Comparison of ENCODE assay signal across 8 mouse cellular contexts in genomic region chr2:166996533-166996894, GRCm38 (mm10). TPM values are rescaled to one million over a fixed set of nuclear protein-coding genes. Genes with fewer than 3 reads are reported as not detected.
A peak's percentile ranks its signal among the peaks of the same experiment; 100 is the strongest.
DNase-seq lines count a peak whose midpoint lies in the region; ATAC-seq lines count a peak whose summit lies in the region.

No protein-coding gene starts in this region.

- H3K4me1 ChIP-seq in kidney, embryonic 14.5 days (ENCODE audit: control insufficient read depth, insufficient read depth, low read length) = peaks cover 25% of the 10 kb centered on the region
- peaks cover 13% of the 10 kb centered on the region for H3K4me1 ChIP-seq in brown adipose tissue, adult 24 weeks (ENCODE audit: control insufficient read depth, insufficient read depth, insufficient read length, low read length)
- peaks cover 41% of the 10 kb centered on the region for H3K4me1 ChIP-seq in hindbrain, embryonic 15.5 days (replicated peaks)
- peaks cover 42% of the 10 kb centered on the region for H3K4me1 ChIP-seq in midbrain, embryonic 15.5 days

- peak overlapping the region; percentile 45 for H3K4me2 ChIP-seq in kidney, embryonic 14.5 days (replicated peaks; ENCODE audit: low read depth, low read length)
- H3K4me2 ChIP-seq in hindbrain, embryonic 15.5 days = peak overlapping the region; percentile 68
- H3K4me2 ChIP-seq in midbrain, embryonic 15.5 days = peak overlapping the region; percentile 54

- peak overlapping the region; percentile 60; the same call in 1 of the 2 replicates for H3K27ac ChIP-seq in kidney, embryonic 14.5 days (ENCODE audit: low read depth, low read length)
- peak overlapping the region; percentile 73 for H3K27ac ChIP-seq in brown adipose tissue, adult 24 weeks (replicated peaks; ENCODE audit: low read depth, low read length)
- H3K27ac ChIP-seq in hindbrain, embryonic 15.5 days (replicated peaks) = peak overlapping the region; percentile 98
- peak overlapping the region; percentile 79 for H3K27ac ChIP-seq in midbrain, embryonic 15.5 days

- DNase-seq in kidney, postnatal 36 days = no peak
- DNase-seq in ovary, adult 18-20 months (ENCODE audit: low spot score) = no peak
- DNase-seq in urinary bladder, postnatal 4 days (ENCODE audit: low spot score in 2 of 2) = no peak
- no peak for DNase-seq in spleen, postnatal 36 days (ENCODE audit: low spot score in 2 of 2)

- peak; percentile 9; the same call in 1 of the 2 replicates for ATAC-seq in kidney, embryonic 14.5 days (ENCODE audit: low FRiP score, low TSS enrichment)
- ATAC-seq in hindbrain, embryonic 15.5 days (ENCODE audit: low FRiP score, low read depth) = peak; percentile 13
- ATAC-seq in midbrain, embryonic 15.5 days (replicated peaks) = peak; percentile 39

- WGBS in kidney, embryonic 14.5 days = 39% methylated on average over 8 of the region's 8 CpGs
- 41% methylated on average over 8 of the region's 8 CpGs for WGBS in hindbrain, embryonic 15.5 days
- WGBS in midbrain, embryonic 15.5 days = 39% methylated on average over 8 of the region's 8 CpGs

- peak overlapping the region; percentile 97 for H3K4me3 ChIP-seq in kidney, embryonic 14.5 days (ENCODE audit: low read length)
- H3K4me3 ChIP-seq in brown adipose tissue, adult 24 weeks (ENCODE audit: insufficient read depth, low read depth, low read length) = peak overlapping the region; percentile 53
- peak overlapping the region; percentile 91 for H3K4me3 ChIP-seq in hindbrain, embryonic 15.5 days
- peak overlapping the region; percentile 87 for H3K4me3 ChIP-seq in midbrain, embryonic 15.5 days

- H3K9ac ChIP-seq in kidney, embryonic 14.5 days (ENCODE audit: low read depth, low read length) = peak overlapping the region; percentile 58
- H3K9ac ChIP-seq in hindbrain, embryonic 15.5 days = peak overlapping the region; percentile 45
- peak overlapping the region; percentile 52 for H3K9ac ChIP-seq in midbrain, embryonic 15.5 days

- no peaks in the 10 kb centered on the region for H3K9me3 ChIP-seq in kidney, embryonic 14.5 days (ENCODE audit: control insufficient read depth, low read length)
- no peaks in the 10 kb centered on the region for H3K9me3 ChIP-seq in hindbrain, embryonic 15.5 days
- H3K9me3 ChIP-seq in midbrain, embryonic 15.5 days = no peaks in the 10 kb centered on the region

- no peaks in the 10 kb centered on the region for H3K27me3 ChIP-seq in kidney, embryonic 14.5 days (ENCODE audit: control insufficient read depth, insufficient read depth, low read length)
- no peaks in the 10 kb centered on the region for H3K27me3 ChIP-seq in hindbrain, embryonic 15.5 days
- H3K27me3 ChIP-seq in midbrain, embryonic 15.5 days (replicated peaks) = no peaks in the 10 kb centered on the region

- no peaks in the 10 kb centered on the region for H3K36me3 ChIP-seq in kidney, embryonic 14.5 days (ENCODE audit: control insufficient read depth, insufficient read depth, low read length)
- no peaks in the 10 kb centered on the region for H3K36me3 ChIP-seq in hindbrain, embryonic 15.5 days
- H3K36me3 ChIP-seq in midbrain, embryonic 15.5 days (replicated peaks) = no peaks in the 10 kb centered on the region

RNA-seq across cellular contexts. Expression of gene Stau1, which starts 0.4 kb away (rescaled TPM):
- polyA plus RNA-seq in kidney, embryonic 14.5 days (2014; fragmentation: Nextera tagmentation; extraction: Ambion mirVana) = 43.2 and 81.7 TPM in 2 replicates
- polyA plus RNA-seq in brown adipose tissue, adult 24 weeks (2012; ENCODE audit: insufficient read depth, insufficient read length, missing spikeins) = 34.7 and 35.9 TPM in 2 replicates
- polyA plus RNA-seq in hindbrain, embryonic 15.5 days (2015; fragmentation: Nextera tagmentation; extraction: Ambion mirVana) = 107 and 113 TPM in 2 replicates
- polyA plus RNA-seq in midbrain, embryonic 15.5 days (2015; fragmentation: Nextera tagmentation; extraction: Ambion mirVana) = 114 and 122 TPM in 2 replicates

RNA-seq across cellular contexts. Expression of gene Ddx27, which starts 18.5 kb away (rescaled TPM):
- 43.5 and 55.8 TPM in 2 replicates for polyA plus RNA-seq in kidney, embryonic 14.5 days (2014; fragmentation: Nextera tagmentation; extraction: Ambion mirVana)
- polyA plus RNA-seq in brown adipose tissue, adult 24 weeks (2012; ENCODE audit: insufficient read depth, insufficient read length, missing spikeins) = 16.1 and 20.4 TPM in 2 replicates
- polyA plus RNA-seq in hindbrain, embryonic 15.5 days (2015; fragmentation: Nextera tagmentation; extraction: Ambion mirVana) = 35.4 and 38.0 TPM in 2 replicates
- 38.8 and 40.7 TPM in 2 replicates for polyA plus RNA-seq in midbrain, embryonic 15.5 days (2015; fragmentation: Nextera tagmentation; extraction: Ambion mirVana)
